Mouse (Mus musculus) layer of hippocampus, postnatal 10 days (tissue): ENCODE data around the gene Olfr763. TPM values are rescaled to one million over a fixed set of nuclear protein-coding genes. Genes with fewer than 3 reads are reported as not detected.
"Not testable (repeated sequence)": the region's sequence is repeated elsewhere in the genome, so short reads cannot be mapped to it uniquely, and the experiment has no call there.

Experiments used
- DNase-seq, 2 experiments: peaks; one replicate each; pipeline ENCODE4 v3.0.0; 2021; ENCODE audit warnings: low spot score in 2 of 2
- total RNA-seq, 2 experiments: library from RNA; stranded (reverse); gene quantifications; 2 replicates each; pipeline ENCODE4 v1.2.3; 2021

Gene Olfr763
- total RNA-seq, 2 experiments from 2014 or later = not detected

GRCm38 (mm10) chr10:129039796-129040195, 29.2 kb downstream of the Olfr763 start, which contains the start of gene Olfr764-ps1:
Olfr764-ps1 (minus strand) TSS chr10:129039896.
- DNase-seq = no peak

- DNase-seq = not testable (repeated sequence)
These were observed 39.3 kb downstream of the Olfr763 start, which contains the start of gene Olfr765 for GRCm38 (mm10) chr10:129049898-129050297. Olfr765 (minus strand) TSS chr10:129049998.

Other genes with a start within 250 kb of the Olfr763 start
- under 1 TPM; 0.53 to 0.89 TPM for gene Mmp19, start 219.9 kb upstream of the Olfr763 start, total RNA-seq
- gene Dnajc14, start 206.7 kb upstream of the Olfr763 start, total RNA-seq = 10 to 100 TPM; 59.9 to 65.7 TPM
- gene Tmem198b, start 206.4 kb upstream of the Olfr763 start, total RNA-seq = 10 to 100 TPM; 13.9 to 17.6 TPM
- 10 to 100 TPM; 40.9 to 48.2 TPM for gene Sarnp, start 193.5 kb upstream of the Olfr763 start, total RNA-seq
- 1 to 10 TPM; 3.7 to 6.0 TPM for gene Ormdl2, start 189.1 kb upstream of the Olfr763 start, total RNA-seq
- gene Gdf11, start 119.1 kb upstream of the Olfr763 start, total RNA-seq = 10 to 100 TPM; 23.1 to 24.0 TPM
- gene Cd63, start 109.8 kb upstream of the Olfr763 start, total RNA-seq = 100 to 1,000 TPM in 1 of 2 experiments, 10 to 100 TPM in 1; 81.7 to 110 TPM
- 1 to 10 TPM; 5.6 to 6.7 TPM for gene Rdh5, start 87.9 kb upstream of the Olfr763 start, total RNA-seq
- gene Bloc1s1, start 86.8 kb upstream of the Olfr763 start, total RNA-seq = 100 to 1,000 TPM; 109 to 123 TPM
- gene Itga7, start 77.0 kb upstream of the Olfr763 start, total RNA-seq = 10 to 100 TPM; 22.2 to 27.4 TPM
- gene Mettl7b, start 49.8 kb upstream of the Olfr763 start, total RNA-seq = not detected
- gene Olfr9, start 21.4 kb upstream of the Olfr763 start, total RNA-seq = not detected
- not detected for gene Olfr764-ps1, start 29.1 kb downstream of the Olfr763 start, total RNA-seq
- gene Olfr765, start 39.2 kb downstream of the Olfr763 start, total RNA-seq = not detected
- not detected for gene Olfr766-ps1, start 58.2 kb downstream of the Olfr763 start, total RNA-seq
- gene Olfr767, start 72.1 kb downstream of the Olfr763 start, total RNA-seq = under 1 TPM in 1 of 2 experiments, not detected in 1; 0.07 TPM
- not detected for gene Olfr768, start 88.6 kb downstream of the Olfr763 start, total RNA-seq
- gene Olfr769, start 107.1 kb downstream of the Olfr763 start, total RNA-seq = not detected
- not detected for gene Olfr770, start 128.2 kb downstream of the Olfr763 start, total RNA-seq
- not detected for gene Olfr771, start 154.0 kb downstream of the Olfr763 start, total RNA-seq
- gene Olfr772, start 167.1 kb downstream of the Olfr763 start, total RNA-seq = not detected
- gene Olfr773, start 176.6 kb downstream of the Olfr763 start, total RNA-seq = not detected
- gene Olfr774, start 225.4 kb downstream of the Olfr763 start, total RNA-seq = not detected
- not detected for gene Olfr775, start 237.6 kb downstream of the Olfr763 start, total RNA-seq
- not detected for gene Olfr776, start 248.3 kb downstream of the Olfr763 start, total RNA-seq